Mouse (Mus musculus): Measurements from ENCODE around the gene Slamf7.

GRCm38 (mm10) chr1:171635696-171636095 is 17.1 kb downstream of the Slamf7 start:
- TF ChIP-seq POLR2A (IDR thresholded peaks at IDR 0.05; ENCODE audit: low read depth, low read length): no peak
- TF ChIP-seq CTCF (conservative IDR thresholded peaks at IDR 0.05; ENCODE audit: insufficient read depth, insufficient read length, low read depth, low read length): no peak

Data from kidney, adult 2 months (tissue).